Mouse (Mus musculus): ENCODE results near the gene Slc1a4. TPM values are rescaled to one million over a fixed set of nuclear protein-coding genes. Genes with fewer than 3 reads are reported as not detected.

Gene Slc1a4
- polyA plus RNA-seq, 1 experiment from 2014 or later: 4.8 TPM

GRCm38 (mm10) chr11:20361354-20361753, 28.8 kb upstream of the Slc1a4 start:
- no peaks in the 10 kb centered on the region for H3K9me3 ChIP-seq (replicated peaks; ENCODE audit: low read length)
- no peaks in the 10 kb centered on the region for H3K4me1 ChIP-seq (replicated peaks; ENCODE audit: insufficient read depth, low read length)
- H3K9ac ChIP-seq (ENCODE audit: low read depth, low read length): no peak overlapping the region
- DNase-seq (ENCODE audit: low spot score) (no peak), ATAC-seq (replicated peaks; ENCODE audit: low FRiP score, low read depth) (no peak)
- no peak for TF ChIP-seq CTCF (IDR thresholded peaks at IDR 0.05; ENCODE audit: low read depth)
- H3K27ac ChIP-seq: no peak overlapping the region
- H3K36me3 ChIP-seq (ENCODE audit: insufficient read depth, low read length): no peaks in the 10 kb centered on the region
- no peak overlapping the region for H3K4me3 ChIP-seq (replicated peaks; ENCODE audit: low read depth, low read length)
- WGBS: 47% methylated on average over 3 of the region's 3 CpGs
- H3K27me3 ChIP-seq (ENCODE audit: insufficient read depth, low read length): no peaks in the 10 kb centered on the region
- H3K4me2 ChIP-seq (ENCODE audit: low read length): no peak overlapping the region

DNA sequence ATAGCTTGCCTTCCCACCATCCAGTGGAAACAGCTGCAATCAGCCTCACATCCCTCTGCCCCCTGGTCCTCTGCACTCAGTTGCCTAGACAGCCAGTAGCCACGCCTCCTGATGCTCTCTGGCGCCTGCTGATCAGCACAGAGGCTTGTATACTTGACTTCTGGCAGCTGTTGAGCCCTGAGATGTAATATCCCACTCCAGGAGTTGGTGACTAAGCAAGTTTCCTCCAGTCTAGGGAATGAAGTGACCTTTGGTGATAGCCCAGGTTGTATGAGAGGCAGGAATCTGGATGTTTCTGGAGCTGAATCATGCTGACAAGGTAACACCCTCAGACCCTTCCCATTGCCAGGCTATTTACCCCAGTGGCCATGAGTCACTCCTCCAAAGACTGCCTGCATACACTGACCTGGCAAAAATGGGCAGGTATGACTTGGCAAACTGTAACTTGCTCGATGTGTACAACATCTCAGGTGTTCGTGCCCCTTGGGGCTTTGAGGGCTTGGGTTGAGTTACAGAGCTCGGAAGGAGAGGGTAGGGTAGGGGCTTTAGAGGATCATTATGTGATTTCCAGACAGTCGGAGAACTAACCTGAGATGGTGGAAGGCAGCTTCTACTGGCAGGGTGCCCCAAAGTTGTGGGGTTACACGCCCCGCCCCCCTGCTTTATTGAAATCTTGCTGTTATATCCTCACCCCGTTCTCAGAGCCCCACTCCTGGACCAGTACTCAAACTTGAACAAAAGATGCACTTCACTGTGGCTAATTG, 25.4 kb upstream of the Slc1a4 start:
- DNase-seq (ENCODE audit: low spot score): no peak
- no peak overlapping the region for H3K27ac ChIP-seq
- ATAC-seq (replicated peaks; ENCODE audit: low FRiP score, low read depth): no peak

DNA sequence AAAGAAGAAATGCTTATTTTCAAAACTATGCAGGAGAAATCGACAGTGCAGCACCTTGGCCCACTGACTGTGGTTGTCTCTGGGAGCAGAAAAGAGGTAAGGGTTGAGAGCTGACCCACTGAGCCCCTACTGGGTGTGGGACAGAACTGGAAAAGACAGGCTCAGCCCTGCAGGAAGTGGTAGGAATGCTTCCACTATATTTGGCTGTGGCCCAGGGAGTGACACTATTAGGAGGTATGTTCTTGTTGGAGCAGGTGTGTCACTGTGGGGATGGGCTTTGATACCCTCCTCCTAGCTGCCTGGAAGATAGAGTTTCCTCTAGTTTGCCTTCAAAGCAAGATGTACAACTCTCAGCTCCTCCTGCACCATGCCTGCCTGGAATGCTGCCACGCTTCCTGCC, 16.0 kb upstream of the Slc1a4 start:
- no peaks in the 10 kb centered on the region for H3K27me3 ChIP-seq (ENCODE audit: insufficient read depth, low read length)
- H3K4me2 ChIP-seq (ENCODE audit: low read length): no peak overlapping the region
- TF ChIP-seq CTCF (IDR thresholded peaks at IDR 0.05; ENCODE audit: low read depth): no peak
- DNase-seq (ENCODE audit: low spot score) (no peak), ATAC-seq (replicated peaks; ENCODE audit: low FRiP score, low read depth) (no peak)
- no peak overlapping the region for H3K9ac ChIP-seq (ENCODE audit: low read depth, low read length)
- no peaks in the 10 kb centered on the region for H3K36me3 ChIP-seq (ENCODE audit: insufficient read depth, low read length)
- no peaks in the 10 kb centered on the region for H3K9me3 ChIP-seq (replicated peaks; ENCODE audit: low read length)
- WGBS: 65% methylated on average over 2 of the region's 2 CpGs
- H3K4me1 ChIP-seq (replicated peaks; ENCODE audit: insufficient read depth, low read length): no peaks in the 10 kb centered on the region
- no peak overlapping the region for H3K4me3 ChIP-seq (replicated peaks; ENCODE audit: low read depth, low read length)
- no peak overlapping the region for H3K27ac ChIP-seq

More for the DNA sequence above, 25.4 kb upstream of the Slc1a4 start:
- H3K4me3 ChIP-seq (replicated peaks; ENCODE audit: low read depth, low read length): no peak overlapping the region
- H3K27me3 ChIP-seq (ENCODE audit: insufficient read depth, low read length): no peaks in the 10 kb centered on the region
- H3K36me3 ChIP-seq (ENCODE audit: insufficient read depth, low read length): no peaks in the 10 kb centered on the region
- no peak overlapping the region for H3K4me2 ChIP-seq (ENCODE audit: low read length)
- H3K9ac ChIP-seq (ENCODE audit: low read depth, low read length): no peak overlapping the region
- H3K4me1 ChIP-seq (replicated peaks; ENCODE audit: insufficient read depth, low read length): no peaks in the 10 kb centered on the region
- no peaks in the 10 kb centered on the region for H3K9me3 ChIP-seq (replicated peaks; ENCODE audit: low read length)
- 79% methylated on average over 9 of the region's 9 CpGs for WGBS
- TF ChIP-seq CTCF (IDR thresholded peaks at IDR 0.05; ENCODE audit: low read depth): no peak

DNA sequence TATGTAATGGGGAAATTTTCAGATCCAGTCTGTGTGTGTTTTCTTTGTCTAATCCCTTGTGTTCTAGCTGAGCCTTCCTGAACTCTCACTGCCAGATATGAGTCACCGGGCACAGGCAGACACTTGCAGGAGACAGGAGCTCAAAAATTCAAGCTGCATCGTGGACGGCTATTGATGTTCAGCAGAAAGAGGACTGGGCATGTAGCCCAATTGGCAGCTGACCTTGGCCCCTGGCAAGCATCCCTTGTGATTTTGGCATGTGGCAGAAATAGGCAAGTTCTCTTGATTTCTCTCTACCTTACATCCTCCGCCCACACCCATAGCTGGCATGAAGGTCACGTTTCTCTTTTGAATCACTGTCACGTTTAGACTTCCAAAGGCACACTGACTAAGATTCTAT, 15.0 kb upstream of the Slc1a4 start:
- no peak overlapping the region for H3K4me2 ChIP-seq (ENCODE audit: low read length)
- H3K9me3 ChIP-seq (replicated peaks; ENCODE audit: low read length): no peaks in the 10 kb centered on the region
- no peak for TF ChIP-seq CTCF (IDR thresholded peaks at IDR 0.05; ENCODE audit: low read depth)
- H3K36me3 ChIP-seq (ENCODE audit: insufficient read depth, low read length): no peaks in the 10 kb centered on the region
- no peaks in the 10 kb centered on the region for H3K4me1 ChIP-seq (replicated peaks; ENCODE audit: insufficient read depth, low read length)
- no peak for DNase-seq (ENCODE audit: low spot score)
- no peak overlapping the region for H3K27ac ChIP-seq
- no peak overlapping the region for H3K9ac ChIP-seq (ENCODE audit: low read depth, low read length)
- no peak overlapping the region for H3K4me3 ChIP-seq (replicated peaks; ENCODE audit: low read depth, low read length)
- no peaks in the 10 kb centered on the region for H3K27me3 ChIP-seq (ENCODE audit: insufficient read depth, low read length)
- no peak for ATAC-seq (replicated peaks; ENCODE audit: low FRiP score, low read depth)
- 80% methylated on average over 6 of the region's 6 CpGs for WGBS

GRCm38 (mm10) chr11:20346369-20346768, 13.9 kb upstream of the Slc1a4 start:
- H3K27me3 ChIP-seq (ENCODE audit: insufficient read depth, low read length): no peaks in the 10 kb centered on the region
- no peak overlapping the region for H3K4me3 ChIP-seq (replicated peaks; ENCODE audit: low read depth, low read length)
- H3K4me2 ChIP-seq (ENCODE audit: low read length): no peak overlapping the region
- DNase-seq (ENCODE audit: low spot score) (no peak), ATAC-seq (replicated peaks; ENCODE audit: low FRiP score, low read depth) (no peak)
- H3K4me1 ChIP-seq (replicated peaks; ENCODE audit: insufficient read depth, low read length): no peaks in the 10 kb centered on the region
- TF ChIP-seq CTCF (IDR thresholded peaks at IDR 0.05; ENCODE audit: low read depth): no peak
- WGBS: 83% methylated on average over 2 of the region's 2 CpGs
- no peak overlapping the region for H3K27ac ChIP-seq
- no peaks in the 10 kb centered on the region for H3K9me3 ChIP-seq (replicated peaks; ENCODE audit: low read length)
- no peaks in the 10 kb centered on the region for H3K36me3 ChIP-seq (ENCODE audit: insufficient read depth, low read length)
- H3K9ac ChIP-seq (ENCODE audit: low read depth, low read length): no peak overlapping the region

DNA sequence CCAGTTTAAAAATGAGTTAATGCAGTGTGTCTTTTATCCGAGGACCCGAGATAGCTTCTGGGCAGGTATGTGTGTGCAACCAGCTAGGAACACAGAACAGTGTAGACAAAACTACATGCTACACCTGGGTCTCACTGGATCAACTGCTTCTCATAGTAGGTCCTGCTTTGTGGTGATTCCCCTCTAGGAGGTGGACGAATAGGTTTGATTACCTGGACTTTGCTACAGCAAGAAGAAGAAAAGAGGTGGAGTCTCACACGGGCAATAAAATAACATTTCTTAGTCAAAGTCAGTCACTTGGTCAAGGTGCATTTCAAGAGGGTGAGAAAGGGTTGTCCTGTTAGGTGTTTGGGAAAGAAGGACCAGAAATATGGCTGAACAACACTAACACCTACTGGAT, 11.4 kb upstream of the Slc1a4 start:
- H3K4me1 ChIP-seq (replicated peaks; ENCODE audit: insufficient read depth, low read length): no peaks in the 10 kb centered on the region
- H3K9ac ChIP-seq (ENCODE audit: low read depth, low read length): no peak overlapping the region
- no peak overlapping the region for H3K4me2 ChIP-seq (ENCODE audit: low read length)
- H3K9me3 ChIP-seq (replicated peaks; ENCODE audit: low read length): no peaks in the 10 kb centered on the region
- TF ChIP-seq CTCF (IDR thresholded peaks at IDR 0.05; ENCODE audit: low read depth): no peak
- no peak for DNase-seq (ENCODE audit: low spot score)
- no peaks in the 10 kb centered on the region for H3K36me3 ChIP-seq (ENCODE audit: insufficient read depth, low read length)
- H3K27ac ChIP-seq: no peak overlapping the region
- no peak overlapping the region for H3K4me3 ChIP-seq (replicated peaks; ENCODE audit: low read depth, low read length)
- WGBS: 90% methylated on average over 4 of the region's 4 CpGs
- ATAC-seq (replicated peaks; ENCODE audit: low FRiP score, low read depth): no peak
- H3K27me3 ChIP-seq (ENCODE audit: insufficient read depth, low read length): no peaks in the 10 kb centered on the region

GRCm38 (mm10) chr11:20341598-20341997, 9.1 kb upstream of the Slc1a4 start:
- DNase-seq (ENCODE audit: low spot score) (no peak), ATAC-seq (replicated peaks; ENCODE audit: low FRiP score, low read depth) (no peak)
- Histone ChIP-seq H3K27me3 (ENCODE audit: insufficient read depth, low read length) (no peaks in the 10 kb centered on the region), H3K9ac (ENCODE audit: low read depth, low read length) (no peak overlapping the region), H3K4me2 (ENCODE audit: low read length) (no peak overlapping the region), H3K4me3 (replicated peaks; ENCODE audit: low read depth, low read length) (no peak overlapping the region), H3K4me1 (replicated peaks; ENCODE audit: insufficient read depth, low read length) (no peaks in the 10 kb centered on the region), H3K27ac (no peak overlapping the region), H3K9me3 (replicated peaks; ENCODE audit: low read length) (no peaks in the 10 kb centered on the region), H3K36me3 (ENCODE audit: insufficient read depth, low read length) (no peaks in the 10 kb centered on the region)
- WGBS: 55% methylated on average over 1 of the region's 1 CpGs
- TF ChIP-seq CTCF (IDR thresholded peaks at IDR 0.05; ENCODE audit: low read depth): no peak
